Mouse (Mus musculus) MEL-GATA-1-ER (cell line): Measurements from ENCODE around the gene Fam149b.
"Not testable (repeated sequence)": the region's sequence is repeated elsewhere in the genome, so short reads cannot be mapped to it uniquely, and the experiment has no call there.

Experiments
- DNase-seq: peaks from one replicate; pipeline ENCODE4 v3.0.0-alpha.2; 2012; ENCODE audit warnings: low read depth; ENCODE audit errors: extremely low read depth

Fam149b gene

GRCm38 (mm10) chr14:20347991-20348541 is at the start of gene Fam149b, which contains the start of gene Ecd:
Gene Fam149b (plus strand): TSS chr14:20348162.
Gene Ecd (minus strand): TSS chr14:20348121.
- DNase-seq: peak; percentile 94

- DNase-seq: not testable (repeated sequence)
Observed at GRCm38 (mm10) chr14:20305085-20305484, 42.9 kb upstream of the Fam149b start.

GRCm38 (mm10) chr14:20315137-20315536 is 32.8 kb upstream of the Fam149b start:
- no peak for DNase-seq

DNA sequence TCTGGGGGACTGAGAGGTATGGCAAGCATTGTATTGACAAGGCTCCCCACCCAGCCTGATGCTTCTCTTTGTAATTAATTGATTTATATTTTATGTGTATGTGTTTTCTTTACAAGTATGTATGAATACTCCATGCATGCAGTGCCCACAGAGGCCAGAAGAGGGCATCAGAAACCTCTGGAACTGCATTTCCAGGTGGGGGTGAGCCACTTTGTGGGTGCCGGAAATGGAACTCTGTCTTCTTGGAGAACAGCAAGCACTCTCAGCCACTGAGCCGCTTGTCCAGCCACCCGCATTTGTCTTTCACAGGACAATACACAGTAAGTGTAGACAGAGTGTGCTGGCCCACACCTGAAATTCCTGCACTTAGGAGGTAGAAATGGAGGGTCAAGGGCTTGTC is 28.5 kb upstream of the Fam149b start:
- peak; percentile 11 for DNase-seq

DNA sequence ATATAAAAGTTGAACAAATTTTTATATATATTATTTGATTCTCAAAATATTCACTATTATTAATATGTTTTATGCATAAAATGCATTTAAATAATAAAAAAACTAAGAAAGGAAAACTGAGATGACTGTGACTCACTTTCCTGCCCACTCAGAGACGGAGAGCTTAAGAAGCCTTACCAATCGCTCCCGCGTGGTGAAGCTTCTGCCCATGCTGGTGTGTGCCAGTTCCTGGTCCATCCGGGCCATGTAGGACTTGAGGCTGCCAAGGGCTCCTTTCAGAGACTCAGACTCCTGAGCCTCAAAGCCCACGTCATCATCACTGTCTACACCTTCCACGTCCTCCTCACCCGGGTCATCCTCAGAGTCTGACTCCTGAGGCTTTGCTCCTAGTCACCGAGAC is 23.8 kb upstream of the Fam149b start:
- DNase-seq: no peak

- no peak for DNase-seq
Observed at GRCm38 (mm10) chr14:20328474-20328873, 19.5 kb upstream of the Fam149b start.

- no peak for DNase-seq
Observed at GRCm38 (mm10) chr14:20331316-20331715, 16.6 kb upstream of the Fam149b start.

DNA sequence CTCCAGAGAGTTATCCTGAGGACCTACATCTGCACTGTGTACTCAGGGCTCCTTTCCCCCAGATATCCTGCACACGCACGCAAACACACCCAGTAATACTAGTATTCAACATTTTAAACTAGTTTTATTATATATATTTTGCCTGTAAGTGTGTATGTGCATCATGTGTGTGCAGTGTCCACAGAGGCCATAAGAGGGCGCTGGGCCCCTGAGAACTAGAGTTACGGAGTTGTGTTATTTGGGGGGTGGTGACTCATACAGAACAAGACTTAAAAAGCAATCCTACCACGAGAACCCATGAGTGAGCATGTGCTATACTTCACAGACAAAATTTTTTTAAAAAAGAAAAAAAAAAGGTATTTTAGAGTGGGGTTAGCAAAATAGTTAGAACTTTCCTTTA is 8.5 kb upstream of the Fam149b start:
- DNase-seq: no peak

DNA sequence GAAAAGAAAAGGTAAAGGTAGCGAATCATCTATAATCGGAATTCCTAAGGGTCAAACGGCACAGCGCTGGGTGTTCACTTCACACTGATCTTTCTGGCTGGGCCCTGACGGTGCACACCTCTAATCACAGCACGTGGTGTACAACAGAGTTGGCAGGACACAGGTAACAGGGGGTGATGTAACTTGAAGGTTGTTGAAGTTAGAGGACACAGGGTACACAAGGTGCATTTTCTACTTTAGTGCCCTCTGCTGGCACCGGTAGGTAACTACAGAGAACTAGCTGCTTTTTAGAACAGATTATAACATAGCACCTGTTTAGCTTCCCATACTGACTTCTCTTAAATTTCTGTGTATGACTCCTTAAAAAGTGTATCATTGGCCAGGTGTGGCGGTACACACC is 7.8 kb upstream of the Fam149b start:
- DNase-seq: peak; percentile 36

DNA sequence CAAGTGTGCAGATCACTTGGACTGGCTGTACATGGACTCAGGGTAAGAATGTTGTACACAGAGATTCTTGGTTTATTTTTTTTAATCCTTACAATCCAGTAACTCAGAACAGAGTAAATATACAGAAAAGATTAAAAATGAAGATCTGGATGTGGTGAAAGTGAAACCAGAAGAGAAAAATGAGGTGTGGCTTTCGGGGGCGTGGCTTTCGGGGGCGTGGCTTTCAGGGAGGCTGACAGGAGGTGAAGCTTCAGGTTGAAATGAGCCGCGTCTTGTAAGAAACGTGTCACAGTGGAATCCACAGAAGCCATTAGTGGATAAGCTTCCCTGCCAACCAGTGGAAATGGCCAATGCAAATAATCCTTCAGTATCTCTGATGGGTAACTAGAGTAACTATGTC is 7.1 kb upstream of the Fam149b start:
- no peak for DNase-seq

GRCm38 (mm10) chr14:20345885-20346284 is 2.1 kb upstream of the Fam149b start:
- DNase-seq: no peak

DNA sequence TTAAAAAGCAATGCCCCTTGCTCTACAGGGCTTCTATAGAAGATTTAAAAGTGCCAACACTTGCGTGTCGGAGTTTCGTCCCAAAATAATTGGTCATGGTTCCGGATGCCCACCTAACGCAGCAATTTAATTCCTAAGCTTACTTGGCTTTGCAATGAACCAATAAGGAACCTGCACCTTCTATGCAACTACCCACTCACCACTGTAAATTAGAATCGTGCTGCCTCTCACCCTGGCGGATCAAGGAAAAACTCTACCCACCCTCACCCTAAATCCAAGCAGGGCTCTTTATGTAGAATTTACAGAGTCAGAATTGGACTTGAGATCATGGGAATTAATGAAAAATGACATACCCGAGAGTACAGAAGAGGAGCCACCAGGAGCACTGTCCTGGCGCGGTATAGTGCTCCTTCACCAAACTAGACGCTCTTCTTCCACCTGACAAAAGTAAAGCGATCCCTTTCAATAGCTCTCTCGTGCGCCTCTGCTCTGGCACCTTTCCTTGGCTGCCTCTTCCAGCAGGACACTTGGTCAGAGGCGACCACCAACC is 446 bp upstream of the Fam149b start:
- peak; percentile 64 for DNase-seq

DNA sequence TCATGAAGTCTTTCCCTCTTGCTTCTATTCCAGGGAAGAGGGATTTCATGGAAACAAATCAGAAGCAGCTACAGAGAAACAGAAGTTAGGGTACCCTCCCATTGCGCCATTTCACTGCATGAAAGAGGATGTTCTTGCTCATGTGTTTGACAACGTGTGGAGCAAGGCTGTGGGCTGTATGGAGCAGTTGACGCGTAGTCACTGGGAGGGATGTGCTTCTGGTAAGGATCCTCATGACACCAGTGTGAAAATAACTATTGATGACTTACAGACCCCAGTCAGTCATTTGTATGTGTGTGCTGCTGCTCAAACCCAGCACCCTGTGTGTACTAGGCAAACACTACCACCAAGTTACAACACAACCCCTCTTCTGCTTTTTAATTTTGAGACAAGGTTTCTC is 15.3 kb downstream of the Fam149b start:
- no peak for DNase-seq

- no peak for DNase-seq
Observed at GRCm38 (mm10) chr14:20368271-20368670, 20.3 kb downstream of the Fam149b start.

DNA sequence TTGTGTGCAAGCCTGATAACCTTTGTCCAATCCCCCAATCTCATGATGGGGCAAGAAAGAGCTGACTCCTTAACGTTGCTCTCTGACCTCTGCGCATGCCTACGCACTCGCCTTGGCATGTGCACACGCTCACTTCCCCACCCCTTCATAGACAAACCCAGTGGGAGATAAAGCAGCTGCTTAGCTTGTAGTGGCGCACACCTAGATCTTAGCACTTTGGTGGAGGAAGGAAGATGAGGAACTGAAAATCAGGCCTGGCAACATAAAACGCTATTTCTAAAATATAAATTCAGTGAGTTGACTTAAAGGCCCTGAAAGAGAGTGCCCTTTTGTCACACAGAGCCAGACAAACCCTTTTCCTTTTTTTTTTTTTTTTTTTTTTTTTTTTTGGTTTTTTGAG is 22.8 kb downstream of the Fam149b start:
- no peak for DNase-seq

- DNase-seq: no peak
Observed at GRCm38 (mm10) chr14:20371854-20372253, 23.9 kb downstream of the Fam149b start.

DNA sequence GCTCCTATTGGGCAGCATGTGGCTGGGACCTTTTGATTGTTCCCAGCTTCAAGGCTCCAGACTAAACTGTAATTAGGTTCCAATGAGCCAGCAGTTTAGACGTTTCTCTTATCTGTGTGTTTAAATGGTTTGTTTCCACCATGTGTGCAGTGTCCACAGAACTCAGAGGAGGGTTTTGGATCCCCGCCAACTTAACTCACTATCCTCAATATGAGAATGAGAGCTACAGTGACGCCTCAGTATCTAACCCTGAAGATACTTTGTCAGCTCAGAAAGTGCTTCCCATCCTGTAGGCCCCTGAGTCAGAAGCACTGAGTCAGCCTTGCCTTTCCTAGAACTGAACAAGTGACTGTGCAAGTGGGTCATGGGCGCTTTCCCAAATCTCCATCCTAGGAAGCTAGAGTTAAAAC is 29.2 kb downstream of the Fam149b start:
- peak; percentile 81 for DNase-seq

GRCm38 (mm10) chr14:20378313-20379061 is 30.5 kb downstream of the Fam149b start:
- no peak for DNase-seq

GRCm38 (mm10) chr14:20379087-20379640 is 31.2 kb downstream of the Fam149b start:
- DNase-seq: no peak

GRCm38 (mm10) chr14:20379753-20380430 is 31.9 kb downstream of the Fam149b start:
- no peak for DNase-seq

- peak; percentile 71 for DNase-seq
Observed at GRCm38 (mm10) chr14:20388441-20389129, 40.6 kb downstream of the Fam149b start, which contains the start of gene Dnajc9. Gene Dnajc9 (minus strand): TSS chr14:20388910.
